Mouse (Mus musculus) liver, embryonic 16.5 days (tissue): Measurements from ENCODE around the gene Elob. TPM values are rescaled to one million over a fixed set of nuclear protein-coding genes. Genes with fewer than 3 reads are reported as not detected.

ENCODE experiments used
- ATAC-seq: fragments of 200-750 bp; cut with Nextera tagmentation; 2 replicates; pipeline ENCODE4 v1.8.0; 2017; ENCODE audit warnings: low read depth, mild to moderate bottlenecking, moderate number of reproducible peaks, moderate library complexity
- H3K27ac ChIP-seq: fragments of 300-500 bp; sonication (generic); 2 replicates; pipeline ENCODE4 v1.5.1; 2014; ENCODE audit warnings: mild to moderate bottlenecking, low read length
- H3K27me3 ChIP-seq: fragments of 300-500 bp; sonication (generic); 2 replicates; pipeline ENCODE4 v1.6.1; 2014; ENCODE audit warnings: low read depth, low read length, mixed read lengths; ENCODE audit not compliant: control insufficient read depth, insufficient read depth
- H3K36me3 ChIP-seq: fragments of 300-500 bp; sonication (generic); 2 replicates; pipeline ENCODE4 v1.6.1; 2014; ENCODE audit warnings: mild to moderate bottlenecking; ENCODE audit not compliant: control insufficient read depth, insufficient read depth
- H3K4me1 ChIP-seq: fragments of 300-500 bp; sonication (generic); 2 replicates; pipeline ENCODE4 v1.6.1; 2014; ENCODE audit warnings: low read depth, low read length, mixed read lengths; ENCODE audit not compliant: control insufficient read depth
- H3K4me2 ChIP-seq: fragments of 300-500 bp; sonication (generic); 2 replicates; pipeline ENCODE4 v1.6.1; 2014; ENCODE audit warnings: low read depth, low read length, mixed read lengths
- H3K4me3 ChIP-seq: fragments of 300-500 bp; sonication (generic); 2 replicates; pipeline ENCODE4 v1.5.1; 2014; ENCODE audit warnings: low read depth, mild to moderate bottlenecking, low read length
- H3K9ac ChIP-seq: fragments of 300-500 bp; sonication (generic); 2 replicates; pipeline ENCODE4 v1.6.1; 2014; ENCODE audit warnings: low read depth, low read length
- H3K9me3 ChIP-seq: fragments of 300-500 bp; sonication (generic); replicated peaks from 2 replicates; pipeline ENCODE4 v1.6.1; 2016; ENCODE audit warnings: low read length; ENCODE audit not compliant: control insufficient read depth
- WGBS: fragments of 180-500 bp; shearing (Covaris S2); extraction: QIAGEN DNeasy Blood & Tissue Kit; methylation state at CpG from one replicate; pipeline ENCODE4 v1.1.7; 2014; ENCODE audit not compliant: insufficient replicate concordance; 5-methylcytosine and 5-hydroxymethylcytosine counted together
- polyA plus RNA-seq: library from polyadenylated mRNA; unstranded; fragments of >200 nt; fragmentation: Nextera tagmentation; extraction: Ambion mirVana; gene quantifications from 2 replicates; pipeline ENCODE4 v1.2.1, GENCODE M21; 2015

Elob gene
- polyA plus RNA-seq, 1 experiment from 2014 or later = 436 TPM

- 34% methylated on average over 2 of the region's 2 CpGs for WGBS
- Histone ChIP-seq H3K4me3 (peak overlapping the region; percentile 70), H3K9ac (no peak overlapping the region), H3K4me2 (peak overlapping the region; percentile 91), H3K36me3 (no peaks in the 10 kb centered on the region), H3K27ac (no peak overlapping the region), H3K4me1 (peaks cover 19% of the 10 kb centered on the region), H3K9me3 (no peaks in the 10 kb centered on the region), H3K27me3 (no peaks in the 10 kb centered on the region)
- 0 out of 2 replicates have a peak, but pooled peaks have one; percentile 12 for ATAC-seq
Measured at GRCm38 (mm10) chr17:23791079-23791357, 37.9 kb downstream of the Elob start.

- H3K4me3 ChIP-seq = peak within 1 kb of the TSS; percentile 70
- H3K4me2 ChIP-seq = peak within 1 kb of the TSS; percentile 91
- H3K36me3 ChIP-seq = no peaks in the 10 kb centered on the region
- peaks cover 24% of the 10 kb centered on the region for H3K4me1 ChIP-seq
- H3K27me3 ChIP-seq = peaks cover 2% of the 10 kb centered on the region; the same call in 1 of the 2 replicates
- peak; percentile 68 for ATAC-seq
- no peaks in the 10 kb centered on the region for H3K9me3 ChIP-seq
- 3% methylated on average over 29 of the region's 29 CpGs for WGBS
- H3K27ac ChIP-seq = peak within 1 kb of the TSS; percentile 41
- H3K9ac ChIP-seq = peak within 1 kb of the TSS; percentile 82
Measured at GRCm38 (mm10) chr17:23790269-23791078, 38.5 kb downstream of the Elob start, which contains the start of gene Srrm2. Srrm2 (plus strand) TSS chr17:23790532.

GRCm38 (mm10) chr17:23789749-23790268, 39.1 kb downstream of the Elob start:
- no peak for ATAC-seq
- Histone ChIP-seq H3K4me3 (peak overlapping the region; percentile 70), H3K9me3 (no peaks in the 10 kb centered on the region), H3K36me3 (no peaks in the 10 kb centered on the region), H3K4me1 (peaks cover 25% of the 10 kb centered on the region), H3K27me3 (peaks cover 6% of the 10 kb centered on the region; the same call in 1 of the 2 replicates), H3K27ac (peak overlapping the region; percentile 41), H3K9ac (peak overlapping the region; percentile 82), H3K4me2 (peak overlapping the region; percentile 91)
- WGBS = 9% methylated on average over 8 of the region's 8 CpGs

- 56% methylated on average over 4 of the region's 4 CpGs for WGBS
- Histone ChIP-seq H3K36me3 (no peaks in the 10 kb centered on the region), H3K27ac (no peak overlapping the region), H3K27me3 (peaks cover 6% of the 10 kb centered on the region; the same call in 1 of the 2 replicates), H3K9me3 (no peaks in the 10 kb centered on the region), H3K4me2 (no peak overlapping the region), H3K4me1 (peaks cover 25% of the 10 kb centered on the region), H3K4me3 (no peak overlapping the region), H3K9ac (no peak overlapping the region)
- no peak for ATAC-seq
Measured at GRCm38 (mm10) chr17:23788973-23789372, 40.0 kb downstream of the Elob start.

GRCm38 (mm10) chr17:23786510-23786931, 42.4 kb downstream of the Elob start:
- Histone ChIP-seq H3K27me3 (peaks cover 6% of the 10 kb centered on the region; the same call in 1 of the 2 replicates), H3K9ac (no peak overlapping the region), H3K36me3 (no peaks in the 10 kb centered on the region), H3K4me1 (peaks cover 25% of the 10 kb centered on the region), H3K4me2 (peak overlapping the region; percentile 99), H3K9me3 (no peaks in the 10 kb centered on the region), H3K27ac (no peak overlapping the region), H3K4me3 (peak overlapping the region; percentile 63)
- no peak for ATAC-seq
- WGBS = 31% methylated on average over 13 of the region's 13 CpGs

GRCm38 (mm10) chr17:23785561-23786471, 43.1 kb downstream of the Elob start, which contains the start of gene Flywch2:
Flywch2 (minus strand) TSS chr17:23786081.
- no peaks in the 10 kb centered on the region for H3K9me3 ChIP-seq
- peak within 1 kb of the TSS; percentile 59 for H3K9ac ChIP-seq
- no peaks in the 10 kb centered on the region for H3K36me3 ChIP-seq
- peaks cover 22% of the 10 kb centered on the region for H3K4me1 ChIP-seq
- peak within 1 kb of the TSS; percentile 63 for H3K4me3 ChIP-seq
- peak; percentile 58 for ATAC-seq
- no peak within 1 kb of the TSS for H3K27ac ChIP-seq
- 6% methylated on average over 43 of the region's 43 CpGs for WGBS
- H3K27me3 ChIP-seq = peaks cover 6% of the 10 kb centered on the region; the same call in 1 of the 2 replicates
- peak within 1 kb of the TSS; percentile 99 for H3K4me2 ChIP-seq

- ATAC-seq = no peak
- no peak overlapping the region for H3K4me3 ChIP-seq
- H3K9ac ChIP-seq = no peak overlapping the region
- no peak overlapping the region for H3K4me2 ChIP-seq
- H3K27me3 ChIP-seq = peaks cover 6% of the 10 kb centered on the region; the same call in 1 of the 2 replicates
- H3K4me1 ChIP-seq = peaks cover 9% of the 10 kb centered on the region
- H3K27ac ChIP-seq = no peak overlapping the region
- H3K9me3 ChIP-seq = no peaks in the 10 kb centered on the region
- H3K36me3 ChIP-seq = no peaks in the 10 kb centered on the region
Measured at GRCm38 (mm10) chr17:23783352-23783751, 45.6 kb downstream of the Elob start.

GRCm38 (mm10) chr17:23778447-23778846, 50.5 kb downstream of the Elob start:
- no peak overlapping the region for H3K4me3 ChIP-seq
- no peak overlapping the region for H3K4me2 ChIP-seq
- ATAC-seq = no peak
- H3K27ac ChIP-seq = no peak overlapping the region
- no peak overlapping the region for H3K9ac ChIP-seq
- H3K36me3 ChIP-seq = no peaks in the 10 kb centered on the region
- 48% methylated on average over 2 of the region's 2 CpGs for WGBS
- no peaks in the 10 kb centered on the region for H3K27me3 ChIP-seq
- H3K9me3 ChIP-seq = no peaks in the 10 kb centered on the region
- H3K4me1 ChIP-seq = no peaks in the 10 kb centered on the region
